Comparison of ENCODE assay signal across 8 mouse cellular contexts in genomic region chr4:82403975-82404651, GRCm38 (mm10).
DNase-seq lines count a peak whose midpoint lies in the region; ATAC-seq and TF ChIP-seq lines count a peak whose summit lies in the region.

No protein-coding gene starts in this region.

- peak; percentile 30 for DNase-seq in R1 (ENCODE audit: low read depth, low spot score)
- DNase-seq in adrenal gland, postnatal 25 days: peak; percentile 73
- DNase-seq in heart, postnatal 36 days: peak; percentile 66 to 76
- DNase-seq in left cerebral cortex, adult 8-10 months (ENCODE audit: low spot score in 2 of 2): peak; percentile 37 to 53
- DNase-seq in spleen, postnatal 4 days (ENCODE audit: low spot score in 2 of 2): no peak

- TF ChIP-seq POLR2A in olfactory bulb, adult 2 months (IDR thresholded peaks at IDR 0.05; ENCODE audit: insufficient read depth, low read depth, low read length): no peak

- ATAC-seq in forebrain, embryonic 15.5 days (replicated peaks): peak; percentile 51
- no peak for ATAC-seq in inflammation-experienced regulatory T-cells, adult 6 months

- H3K27ac ChIP-seq in forebrain, embryonic 15.5 days (replicated peaks): peak overlapping the region; percentile 41
- H3K27ac ChIP-seq in olfactory bulb, adult 2 months (ENCODE audit: insufficient read depth, low read depth, low read length): peak overlapping the region; percentile 29; the same call in 1 of the 2 replicates

- TF ChIP-seq CTCF in olfactory bulb, adult 2 months (IDR thresholded peaks at IDR 0.05; ENCODE audit: insufficient read depth, low read depth, low read length): no peak

- intact Hi-C loops in heart, postnatal 36 days (cut with DNase I): no loop called here

- no peaks in the 10 kb centered on the region for H3K27me3 ChIP-seq in forebrain, embryonic 15.5 days

- H3K4me2 ChIP-seq in forebrain, embryonic 15.5 days (replicated peaks): peak overlapping the region; percentile 14; the same call in 1 of the 2 replicates

- no peaks in the 10 kb centered on the region for H3K9me3 ChIP-seq in forebrain, embryonic 15.5 days

- no peaks in the 10 kb centered on the region for H3K36me3 ChIP-seq in forebrain, embryonic 15.5 days

- H3K4me1 ChIP-seq in forebrain, embryonic 15.5 days: peaks cover 94% of the 10 kb centered on the region
- H3K4me1 ChIP-seq in olfactory bulb, adult 2 months (ENCODE audit: control insufficient read depth, insufficient read depth, low read length): peaks cover 14% of the 10 kb centered on the region

- whole genome bisulfite sequencing in forebrain, embryonic 15.5 days: 53% methylated on average over 13 of the region's 13 CpGs
- WGBS in olfactory bulb, adult 2 months: 11% methylated on average over 13 of the region's 13 CpGs

- H3K4me3 ChIP-seq in forebrain, embryonic 15.5 days: no peak overlapping the region
- H3K4me3 ChIP-seq in olfactory bulb, adult 2 months (ENCODE audit: insufficient read depth, low read depth, low read length): peak overlapping the region; percentile 28

- H3K9ac ChIP-seq in forebrain, embryonic 15.5 days (replicated peaks): no peak overlapping the region

Comparison
In these comparisons a context has a peak if more than half of its experiments do, and no peak if none do; other contexts are left out.
1. DNase-seq: peak in R1 (single experiment), adrenal gland, postnatal 25 days (single experiment), heart, postnatal 36 days (2 of 2) and left cerebral cortex, adult 8-10 months (2 of 2); none in spleen, postnatal 4 days (0 of 2).